Mouse (Mus musculus) cortical plate, adult 2 months (tissue): ENCODE measurements around the gene Slc35e3.

Experiments
- CTCF ChIP-seq: fragments of 200-500 bp; IDR thresholded peaks from 2 replicates; pipeline ENCODE4 v1.5.1; 2011; ENCODE audit warnings: mild to moderate bottlenecking, control low read depth, low read length; ENCODE audit not compliant: insufficient read depth; ENCODE audit errors: extremely low read depth
- POLR2A ChIP-seq: fragments of 200-500 bp; IDR thresholded peaks from 2 replicates; pipeline ENCODE4 v1.6.1; 2011; ENCODE audit warnings: mild to moderate bottlenecking, low read length, control low read depth; ENCODE audit not compliant: insufficient read depth; ENCODE audit errors: extremely low read depth

- TF ChIP-seq CTCF (no peak), POLR2A (no peak)
Measured at GRCm38 (mm10) chr10:117702024-117702833, 43.9 kb downstream of the Slc35e3 start.
